ENCODE assay signal across 11 mouse cellular contexts in genomic region chr9:119425976-119426415, GRCm38 (mm10). TPM values are rescaled to one million over a fixed set of nuclear protein-coding genes. Genes with fewer than 3 reads are reported as not detected.
DNase-seq lines count a peak whose midpoint lies in the region; ATAC-seq and TF ChIP-seq lines count a peak whose summit lies in the region.
"Had no signal": no experiment of that assay in that cellular context is flagged by ENCODE, and none has a peak within 500 bp of the region (broad histone marks: within the 10 kb centered on the region; RNA-seq: fewer than 3 reads in every experiment).

No protein-coding gene starts in this region.

- H3K79me2 ChIP-seq in myocyte (ENCODE audit: control insufficient read depth, insufficient read depth) = no peaks in the 10 kb centered on the region

- H3K4me3 ChIP-seq in gastrocnemius, adult 2 months = no peak overlapping the region
- no peak overlapping the region for H3K4me3 ChIP-seq in kidney, postnatal 0 days (replicated peaks; ENCODE audit: low read depth, low read length)
- no peak overlapping the region for H3K4me3 ChIP-seq in limb, embryonic 12.5 days (replicated peaks)
- H3K4me3 ChIP-seq in myocyte = no peak overlapping the region
- H3K4me3 ChIP-seq: liver, embryonic 15.5 days had no signal

- ATAC-seq in kidney, postnatal 0 days (replicated peaks; ENCODE audit: low FRiP score, low read depth) = no peak
- ATAC-seq in limb, embryonic 12.5 days (ENCODE audit: insufficient number of reproducible peaks, insufficient read depth, low FRiP score, low TSS enrichment, low read depth) = no peak

- intact Hi-C loops in gastrocnemius, adult 2 months (cut with DNase I) = loop anchor here (2.0 kb wide), 1 partner anchor 23 kb away; the partner anchor contains the start of gene Acvr2b
- intact Hi-C loops in left cerebral cortex, postnatal 25 days (cut with DNase I) = no loop called here

- TF ChIP-seq POLR2A in myocyte (IDR thresholded peaks at IDR 0.05; ENCODE audit: insufficient read length, low read depth) = no peak

- peaks cover 28% of the 10 kb centered on the region; the same call in 1 of the 2 replicates for H3K4me1 ChIP-seq in kidney, postnatal 0 days (replicated peaks; ENCODE audit: insufficient read depth, low read length)
- H3K4me1 ChIP-seq in limb, embryonic 12.5 days (replicated peaks) = peaks cover 54% of the 10 kb centered on the region

- no peak overlapping the region for H3K9ac ChIP-seq in kidney, postnatal 0 days (ENCODE audit: low read depth, low read length)
- 0 out of 2 replicates have a peak overlapping the region, but pooled peaks have one; percentile 12 for H3K9ac ChIP-seq in limb, embryonic 12.5 days (replicated peaks)
- H3K9ac ChIP-seq: liver, embryonic 15.5 days had no signal

- WGBS in kidney, postnatal 0 days = 85% methylated on average over 13 of the region's 13 CpGs
- 90% methylated on average over 13 of the region's 13 CpGs for WGBS in limb, embryonic 12.5 days

- no peaks in the 10 kb centered on the region for H3K27me3 ChIP-seq in kidney, postnatal 0 days (ENCODE audit: insufficient read depth, low read length)
- no peaks in the 10 kb centered on the region for H3K27me3 ChIP-seq in limb, embryonic 12.5 days
- H3K27me3 ChIP-seq in myocyte (ENCODE audit: control insufficient read depth, insufficient read depth, insufficient read length) = no peaks in the 10 kb centered on the region
- H3K27me3 ChIP-seq: liver, embryonic 15.5 days; Patski had no signal

- peak; percentile 31 for DNase-seq in gastrocnemius, adult 2 months
- no peak for DNase-seq in gastrocnemius, adult 18-20 months (ENCODE audit: low spot score)
- DNase-seq in kidney, postnatal 0 days (ENCODE audit: low spot score) = no peak
- DNase-seq in kidney, adult 9 months = no peak
- DNase-seq in left cerebral cortex, postnatal 25 days (ENCODE audit: low spot score in 2 of 2) = no peak
- DNase-seq in ovary, postnatal 10 days (ENCODE audit: low spot score) = no peak
- DNase-seq: right cerebral cortex, postnatal 14 days had no signal

- H3ac ChIP-seq in myocyte (ENCODE audit: control insufficient read depth, insufficient read length) = no peak overlapping the region

- H3K4me2 ChIP-seq in kidney, postnatal 0 days (ENCODE audit: low read length) = no peak overlapping the region
- H3K4me2 ChIP-seq in limb, embryonic 12.5 days = no peak overlapping the region
- H3K4me2 ChIP-seq in myocyte (ENCODE audit: low read depth) = peak overlapping the region; percentile 27
- H3K4me2 ChIP-seq: liver, embryonic 15.5 days had no signal

- peaks cover 6% of the 10 kb centered on the region for H3K36me3 ChIP-seq in kidney, postnatal 0 days (ENCODE audit: insufficient read depth, low read length)
- H3K36me3 ChIP-seq in limb, embryonic 12.5 days = peaks cover 38% of the 10 kb centered on the region
- no peaks in the 10 kb centered on the region for H3K36me3 ChIP-seq in myocyte (ENCODE audit: control insufficient read depth, insufficient read depth)
- H3K36me3 ChIP-seq: liver, embryonic 15.5 days had no signal

- no peaks in the 10 kb centered on the region for H3K9me3 ChIP-seq in kidney, postnatal 0 days (replicated peaks; ENCODE audit: low read length)
- no peaks in the 10 kb centered on the region for H3K9me3 ChIP-seq in limb, embryonic 12.5 days
- H3K9me3 ChIP-seq: liver, embryonic 15.5 days had no signal

- no peak for TF ChIP-seq CTCF in gastrocnemius, adult 2 months (IDR thresholded peaks at IDR 0.05)
- TF ChIP-seq CTCF in kidney, postnatal 0 days (IDR thresholded peaks at IDR 0.05; ENCODE audit: low read depth) = no peak

- peak overlapping the region; percentile 86 for H3K27ac ChIP-seq in gastrocnemius, adult 2 months
- H3K27ac ChIP-seq in kidney, postnatal 0 days = peak overlapping the region; percentile 67
- H3K27ac ChIP-seq in limb, embryonic 12.5 days = no peak overlapping the region
- H3K27ac ChIP-seq: liver, embryonic 15.5 days had no signal

TF ChIP-seq in myocyte, 11 proteins besides CTCF, POLR2A, EP300 and RAD21:
- TF ChIP-seq SRF (IDR thresholded peaks at IDR 0.05; ENCODE audit: control insufficient read depth, insufficient read length, low read depth) = no peak
- TF ChIP-seq TCF3 (IDR thresholded peaks at IDR 0.05; ENCODE audit: insufficient read length, low read depth) = no peak
- no peak for TF ChIP-seq MYOD1 (IDR thresholded peaks at IDR 0.05; ENCODE audit: control insufficient read depth in 1 of 3, insufficient read length in 2 of 3, low read depth in 2 of 3)
- TF ChIP-seq POLR2AphosphoS2 (IDR thresholded peaks at IDR 0.05; ENCODE audit: insufficient read length, low read depth) = no peak
- no peak for TF ChIP-seq MYOG (IDR thresholded peaks at IDR 0.05; ENCODE audit: control insufficient read depth in 1 of 3, insufficient read depth in 1 of 3, insufficient read length in 2 of 3, low read depth in 2 of 3)
- no peak for TF ChIP-seq MAX (IDR thresholded peaks at IDR 0.05; ENCODE audit: low read depth)
- no peak for TF ChIP-seq USF1 (IDR thresholded peaks at IDR 0.05; ENCODE audit: low read depth)
- TF ChIP-seq TCF12 (IDR thresholded peaks at IDR 0.05; ENCODE audit: insufficient read depth, poor library complexity, severe bottlenecking) = no peak
- no peak for TF ChIP-seq E2F4 (IDR thresholded peaks at IDR 0.05; ENCODE audit: insufficient read depth)
- TF ChIP-seq REST (IDR thresholded peaks at IDR 0.05; ENCODE audit: insufficient read depth, insufficient read length) = no peak

RNA-seq across cellular contexts. Expression of gene Exog, which starts 18.7 kb away (rescaled TPM):
- 1 to 10 TPM; 1.6 to 2.3 TPM for total RNA-seq in gastrocnemius, adult 2 months (2021)
- total RNA-seq in gastrocnemius, adult 18-20 months (2021) = 1 to 10 TPM; 1.6 TPM
- polyA plus RNA-seq in kidney, postnatal 0 days (2015; fragmentation: Nextera tagmentation; extraction: Ambion mirVana) = 11.2 and 13.9 TPM in 2 replicates
- 48.5 and 50.8 TPM in 2 replicates for polyA plus RNA-seq in limb, embryonic 12.5 days (2016; fragmentation: Nextera tagmentation; extraction: Ambion mirVana)
- polyA plus RNA-seq in myocyte (2012; fragmentation: generic; extraction: Trizol) = 4.0 TPM
- total RNA-seq in left cerebral cortex, postnatal 25 days (2021) = 10 to 100 TPM; 24.7 to 25.6 TPM

RNA-seq across cellular contexts. Expression of gene Acvr2b, which starts 24.1 kb away (rescaled TPM):
- 10 to 100 TPM; 14.5 to 20.6 TPM for total RNA-seq in gastrocnemius, adult 2 months (2021)
- total RNA-seq in gastrocnemius, adult 18-20 months (2021) = 10 to 100 TPM; 12.4 to 14.1 TPM
- polyA plus RNA-seq in kidney, postnatal 0 days (2015; fragmentation: Nextera tagmentation; extraction: Ambion mirVana) = 17.6 and 20.2 TPM in 2 replicates
- polyA plus RNA-seq in limb, embryonic 12.5 days (2016; fragmentation: Nextera tagmentation; extraction: Ambion mirVana) = 48.9 and 50.5 TPM in 2 replicates
- 1.8 TPM for polyA plus RNA-seq in myocyte (2012; fragmentation: generic; extraction: Trizol)
- 10 to 100 TPM; 14.9 to 17.7 TPM for total RNA-seq in left cerebral cortex, postnatal 25 days (2021)

Comparison
In these comparisons a context has a peak if more than half of its experiments do, and no peak if none do; other contexts are left out.
1. RNA of gene Exog, which starts 18.7 kb away (total RNA-seq): 24.7 to 25.6 TPM in left cerebral cortex, postnatal 25 days; 1.6 to 2.3 TPM in gastrocnemius, adult 2 months and 1.6 TPM in gastrocnemius, adult 18-20 months; every median in the first group is over 4 times any median in the second.